Mouse (Mus musculus): ENCODE measurements around the gene Adamts20.

GRCm38 (mm10) chr15:94255538-94255937, 209.7 kb downstream of the Adamts20 start:
- no peak for TF ChIP-seq TCF12 (IDR thresholded peaks at IDR 0.05; ENCODE audit: insufficient read depth, poor library complexity, severe bottlenecking)
- TF ChIP-seq POLR2A (IDR thresholded peaks at IDR 0.05; ENCODE audit: insufficient read length, low read depth): no peak
- no peak for TF ChIP-seq CEBPB (IDR thresholded peaks at IDR 0.05; ENCODE audit: insufficient read depth, poor library complexity, severe bottlenecking)
- TF ChIP-seq E2F4 (IDR thresholded peaks at IDR 0.05; ENCODE audit: insufficient read depth): no peak
- TF ChIP-seq MAX (IDR thresholded peaks at IDR 0.05; ENCODE audit: low read depth): no peak
- TF ChIP-seq SRF (IDR thresholded peaks at IDR 0.05; ENCODE audit: control insufficient read depth, insufficient read length, low read depth): no peak
